Mouse (Mus musculus) adipocyte (in vitro differentiated cells): Measurements from ENCODE around the gene Mcrip1.
"Not testable (repeated sequence)": the region's sequence is repeated elsewhere in the genome, so short reads cannot be mapped to it uniquely, and the experiment has no call there.

Experiments
- DNase-seq: peaks from one replicate; pipeline ENCODE4 v3.0.0-alpha.2; 2016; ENCODE audit warnings: low spot score

Mcrip1 gene

DNA sequence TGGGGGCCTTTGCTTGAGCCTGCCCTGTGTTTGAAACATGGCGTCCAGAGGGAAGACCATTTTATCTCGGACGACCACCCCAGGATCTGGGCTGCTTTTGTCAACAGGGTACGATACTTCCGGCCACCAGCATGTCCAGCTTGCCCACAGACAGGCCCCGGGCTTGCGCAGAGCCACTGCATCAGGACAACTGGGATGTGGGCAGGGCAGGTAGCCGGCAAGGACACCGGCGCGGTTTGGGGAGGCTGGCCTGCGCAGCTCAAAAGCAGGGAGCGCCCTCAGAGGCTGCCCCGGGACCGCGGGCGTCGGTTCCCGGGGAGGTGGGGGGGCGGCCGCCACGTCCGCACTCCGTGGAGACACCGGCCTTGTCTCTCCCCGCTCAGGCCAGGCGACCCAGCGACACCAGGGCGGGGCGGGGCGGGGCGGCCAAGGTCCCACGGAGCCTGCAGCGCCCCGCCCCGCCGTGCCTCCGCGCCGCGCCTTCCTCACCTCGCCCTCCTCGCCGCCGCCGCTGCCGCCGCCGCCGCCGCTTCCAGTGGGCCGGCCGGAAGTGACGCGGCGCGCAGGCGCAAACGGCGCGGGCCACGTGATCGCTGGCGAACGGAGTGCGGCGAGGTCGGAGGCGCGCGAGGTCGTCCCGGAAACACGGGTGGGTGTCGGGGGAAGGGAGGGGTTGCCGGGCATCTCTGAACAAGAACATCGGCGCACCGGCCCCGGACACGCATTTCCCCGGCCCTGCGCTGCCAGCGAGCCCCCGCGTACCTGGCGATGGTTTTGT is at the start of gene Mcrip1:
Mcrip1 (minus strand) TSS at position 560 of the 778 bp plus-strand sequence.
- DNase-seq, result peak; percentile 84

- DNase-seq, result no peak
These were observed 49.5 kb upstream of the Mcrip1 start for GRCm38 (mm10) chr11:120598990-120599549.

GRCm38 (mm10) chr11:120598283-120598989 is 48.9 kb upstream of the Mcrip1 start, which contains the start of the genes Alyref and Anapc11:
Gene Alyref (minus strand): TSS chr11:120598365.
Gene Anapc11 (plus strand): TSS chr11:120598421.
- DNase-seq, result peak; percentile 94

DNA sequence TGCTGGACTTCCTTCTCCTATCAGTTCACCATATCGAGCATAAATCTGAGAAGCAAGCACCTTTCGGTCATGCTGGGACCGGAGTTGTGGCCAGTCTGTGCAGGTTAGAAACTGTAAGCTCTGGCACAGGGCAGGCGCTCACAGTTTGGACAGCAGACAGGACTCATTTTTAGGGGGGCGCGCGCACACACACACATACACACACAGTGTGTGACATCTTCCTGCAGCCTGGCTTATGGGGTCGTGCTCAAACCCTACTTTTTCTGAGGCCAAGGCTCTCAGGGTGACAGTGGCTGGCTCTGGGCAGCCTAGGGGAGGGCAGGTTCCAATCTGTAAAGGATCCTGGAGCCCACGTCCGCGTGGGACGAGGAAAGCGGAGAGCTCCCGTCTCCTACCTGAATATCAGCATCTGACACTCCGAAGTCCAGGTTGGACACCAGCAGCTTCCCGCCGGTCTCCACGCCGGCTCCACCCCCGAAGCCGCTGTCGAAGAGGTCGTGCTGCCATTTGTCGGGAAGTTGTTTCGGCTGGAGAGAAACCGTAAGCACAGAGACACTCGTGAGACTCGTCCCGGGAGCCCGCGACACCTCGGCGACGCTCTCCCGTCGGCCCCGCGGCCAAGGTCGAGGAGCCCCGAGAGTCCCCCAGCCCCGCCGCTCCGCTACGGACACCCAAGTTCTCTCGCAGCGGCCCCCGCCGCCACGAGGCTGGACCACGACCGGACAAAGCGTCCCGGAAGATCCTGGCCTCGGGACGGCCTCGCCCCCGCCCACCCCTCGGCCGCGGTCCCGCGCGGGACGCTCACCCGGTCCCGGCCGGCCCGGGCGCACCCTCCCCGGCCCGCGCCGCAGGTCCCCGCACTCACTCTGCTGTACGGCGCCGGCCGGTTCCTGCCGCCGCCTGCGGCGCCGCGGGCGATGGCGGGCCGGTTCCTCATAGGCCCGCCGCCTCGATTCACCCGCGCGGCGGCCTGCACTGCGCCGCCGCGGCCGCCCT is 48.0 kb upstream of the Mcrip1 start:
- DNase-seq, result peak; percentile 37

GRCm38 (mm10) chr11:120588531-120588930 is 39.0 kb upstream of the Mcrip1 start:
- DNase-seq, result no peak

- no peak for DNase-seq
These were observed 34.4 kb upstream of the Mcrip1 start for GRCm38 (mm10) chr11:120583937-120584336.

GRCm38 (mm10) chr11:120582982-120583293 is 33.4 kb upstream of the Mcrip1 start:
- not testable (repeated sequence) for DNase-seq

DNA sequence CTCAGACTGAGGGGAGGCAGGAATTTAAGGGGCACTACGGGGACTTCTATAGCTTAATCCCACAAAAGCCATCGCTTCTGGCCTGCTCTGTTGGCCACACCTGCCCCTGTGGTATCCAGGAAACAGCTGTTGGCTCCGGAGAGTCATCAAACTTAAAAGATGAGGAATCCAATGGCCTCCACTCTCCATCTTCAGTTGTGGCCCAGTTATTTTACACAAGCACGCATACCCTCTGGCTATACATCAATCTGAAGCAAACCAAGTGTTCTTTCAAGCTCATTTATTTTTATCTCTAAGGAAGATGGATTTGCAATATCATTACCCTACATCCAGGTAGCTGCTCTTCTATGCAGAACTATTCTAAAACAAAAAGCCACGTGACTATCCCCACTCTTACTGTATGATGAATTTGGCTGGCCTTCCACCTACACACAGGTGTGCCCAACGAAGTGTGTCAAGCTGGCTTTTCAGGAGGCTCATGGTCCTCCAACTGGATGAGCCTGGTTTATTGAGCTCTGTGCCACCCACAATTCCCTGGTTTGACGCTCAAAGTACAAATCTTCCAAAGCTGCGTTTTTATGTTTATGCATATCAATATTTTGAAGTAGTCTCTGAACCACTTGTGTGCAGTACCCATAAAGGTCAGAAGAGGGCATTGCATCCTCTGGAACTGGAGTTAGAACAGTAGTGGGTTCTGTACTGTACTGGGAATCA is 32.9 kb upstream of the Mcrip1 start:
- DNase-seq, result peak; percentile 37

DNA sequence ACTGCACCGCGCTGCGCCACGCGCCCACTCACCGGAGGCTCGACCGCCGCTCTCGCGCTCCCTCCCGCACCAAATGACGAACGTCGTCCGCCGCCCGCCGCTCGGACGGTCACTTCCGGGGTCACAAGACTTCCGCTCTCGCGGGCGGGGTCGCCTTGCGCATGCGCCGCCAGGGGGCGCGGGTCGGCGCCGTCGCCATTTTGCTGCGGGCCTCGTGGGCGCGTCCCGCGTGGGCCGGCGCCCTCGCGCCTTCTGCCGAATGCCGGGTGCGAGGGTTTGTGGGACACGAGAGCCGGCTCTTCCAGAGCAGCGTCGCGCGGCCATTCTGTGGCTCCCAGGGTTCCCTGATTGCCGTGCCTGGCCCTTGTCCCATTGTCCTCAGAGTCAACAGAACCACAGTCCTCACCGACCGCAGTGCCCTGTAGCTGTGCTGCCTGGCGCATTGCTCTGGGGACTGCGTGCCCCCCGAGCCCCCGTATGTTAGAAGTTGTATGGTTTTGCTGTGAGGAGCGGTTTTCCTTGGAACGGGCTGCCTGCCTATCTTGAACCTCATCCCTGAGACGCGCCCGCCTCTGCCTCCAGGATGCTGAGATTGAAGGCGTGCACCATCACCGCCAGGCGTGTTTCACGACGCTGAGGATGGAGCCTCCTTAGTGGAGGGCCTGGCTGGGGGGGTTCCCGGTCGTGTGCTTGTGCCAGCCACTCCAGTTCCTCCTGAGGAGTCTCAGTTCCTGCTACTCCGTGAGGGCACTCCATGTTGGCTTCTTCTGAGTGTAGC is 32.2 kb upstream of the Mcrip1 start, which contains the start of gene Arhgdia:
Arhgdia (minus strand) TSS at position 135 of the 778 bp plus-strand sequence.
- peak; percentile 83 for DNase-seq

DNA sequence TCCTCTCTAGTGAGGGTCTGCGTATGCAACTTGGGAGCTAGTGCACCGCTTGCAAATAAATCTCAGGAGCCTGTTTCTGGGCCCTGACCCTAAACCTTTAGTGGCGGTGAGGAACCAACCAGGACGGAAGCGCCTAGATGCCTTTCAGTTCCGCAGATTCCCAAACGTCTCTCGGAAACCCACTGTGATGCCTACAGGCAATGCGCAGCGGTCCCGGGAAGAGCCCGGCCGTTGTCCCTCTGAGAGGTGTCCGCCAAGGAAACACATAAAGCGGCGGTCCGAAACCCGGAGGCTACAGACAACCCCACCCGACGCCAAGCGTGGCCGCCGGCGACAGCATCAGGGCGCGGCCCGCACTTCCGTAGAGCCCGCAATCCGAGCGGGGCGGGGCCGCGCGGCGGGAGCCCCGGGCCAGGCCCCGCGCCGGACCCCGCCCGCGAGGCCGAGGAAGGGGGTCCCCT is 31.4 kb upstream of the Mcrip1 start:
- DNase-seq, result no peak

DNA sequence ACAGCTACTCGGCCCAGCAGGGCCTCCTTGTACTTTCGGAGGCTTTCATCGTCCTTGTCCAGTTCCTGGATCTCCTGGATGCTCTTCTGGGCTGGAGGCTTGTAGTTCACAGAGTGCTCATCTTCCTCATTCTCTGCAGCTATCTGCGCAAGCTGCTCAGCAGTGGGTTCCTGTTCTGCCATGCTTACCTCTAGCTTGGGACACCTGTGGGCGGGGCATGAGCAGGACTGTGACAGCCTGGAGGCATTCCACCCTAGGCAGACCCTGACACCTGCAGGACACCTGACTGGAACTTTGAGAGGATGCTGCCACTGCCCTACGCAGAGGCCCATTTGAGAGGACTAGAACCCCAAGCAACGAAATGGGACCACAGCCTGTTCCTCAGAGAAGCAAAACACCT is 30.7 kb upstream of the Mcrip1 start:
- DNase-seq, result no peak

DNA sequence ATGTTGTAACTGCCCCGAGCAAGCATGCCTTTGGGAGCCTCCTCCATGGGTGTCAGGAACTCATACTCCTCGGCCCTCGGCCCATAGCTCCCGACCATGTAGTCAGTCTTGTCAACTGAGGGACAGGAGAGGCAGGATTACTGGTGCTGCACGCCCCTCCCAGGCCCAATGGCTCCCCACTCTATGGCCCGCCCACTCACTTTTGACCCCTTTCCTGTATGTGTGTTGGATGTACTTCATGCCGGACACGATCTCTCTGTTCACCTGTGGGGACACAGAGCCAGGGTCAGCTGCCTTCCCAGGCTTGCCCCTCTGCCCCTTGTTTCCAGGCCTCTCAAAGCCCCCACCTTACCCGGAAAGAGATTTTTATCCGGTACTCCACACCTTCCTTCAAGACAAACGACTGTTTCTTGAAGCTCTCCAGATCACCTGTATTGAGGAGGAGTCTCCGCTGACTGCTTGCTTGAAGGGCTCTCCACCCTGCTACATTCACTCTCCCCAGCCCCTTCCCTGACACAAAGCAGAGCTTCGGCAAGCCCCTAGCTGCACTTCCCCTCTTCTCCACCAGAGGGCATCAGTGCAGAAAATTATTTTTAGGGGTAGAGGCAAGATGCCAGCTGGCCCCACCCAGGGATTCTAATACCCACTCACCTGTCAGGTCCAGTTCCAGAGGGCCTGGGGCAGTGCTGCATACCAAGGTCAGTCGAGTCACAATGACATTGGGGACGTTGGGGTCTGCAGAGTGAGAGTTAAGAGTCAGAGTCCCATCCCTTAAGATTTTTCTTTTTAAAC is 30.0 kb upstream of the Mcrip1 start:
- DNase-seq, result peak; percentile 66

GRCm38 (mm10) chr11:120578694-120579243 is 29.2 kb upstream of the Mcrip1 start:
- no peak for DNase-seq

GRCm38 (mm10) chr11:120578024-120578693 is 28.6 kb upstream of the Mcrip1 start:
- no peak for DNase-seq

- peak; percentile 63 for DNase-seq
These were observed 27.9 kb upstream of the Mcrip1 start for GRCm38 (mm10) chr11:120577211-120578023.

- DNase-seq, result no peak
These were observed 26.9 kb upstream of the Mcrip1 start for GRCm38 (mm10) chr11:120576365-120576981.

DNA sequence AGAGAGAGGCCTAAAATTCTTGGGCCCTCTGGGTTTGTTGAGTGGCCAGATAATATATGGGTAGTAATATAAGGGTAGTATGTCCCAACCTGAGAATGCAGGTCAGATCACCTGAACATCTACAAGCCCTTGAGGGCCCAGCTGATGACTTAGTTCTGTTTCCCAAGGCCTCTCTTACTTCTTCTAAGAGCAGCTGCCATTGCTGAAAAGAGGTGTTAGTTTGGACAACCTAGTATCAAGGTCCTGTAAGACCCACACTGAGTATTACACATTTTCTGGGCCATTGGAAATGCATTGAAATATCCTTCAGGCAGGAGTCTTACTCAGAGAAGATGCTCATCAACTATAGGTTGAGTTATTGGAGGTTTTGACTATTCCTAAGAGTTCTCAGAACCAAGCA is 26.4 kb upstream of the Mcrip1 start:
- DNase-seq, result no peak
